In genomic region chr3:96091966-96092365, GRCm38 (mm10) we compare ENCODE assay signal across 22 mouse cellular contexts. TPM values are rescaled to one million over a fixed set of nuclear protein-coding genes. Genes with fewer than 3 reads are reported as not detected.
A peak's percentile ranks its signal among the peaks of the same experiment; 100 is the strongest.
DNase-seq lines count a peak whose midpoint lies in the region; ATAC-seq lines count a peak whose summit lies in the region.
"Had no signal": no experiment of that assay in that cellular context is flagged by ENCODE, and none has a peak within 500 bp of the region (broad histone marks: within the 10 kb centered on the region; RNA-seq: fewer than 3 reads in every experiment).

No protein-coding gene starts in this region.

- DNase-seq in heart, adult 11 months, result peak; percentile 55
- peak; percentile 78 for DNase-seq in retina, adult 2 months (ENCODE audit: low read depth, low spot score)
- DNase-seq in retina, embryonic 14.5 days (ENCODE audit: low spot score), result no peak
- peak; percentile 81 for DNase-seq in retina, postnatal 1 day
- peak; percentile 76 for DNase-seq in retina, postnatal 7 days (ENCODE audit: low read depth, low spot score)
- no peak for DNase-seq in neural tube, embryonic 10.5 days (ENCODE audit: extremely low spot score, low spot score)
- no peak for DNase-seq in cerebellum, adult 9-10 months
- DNase-seq: adrenal gland, adult 2 months; adrenal gland, adult 8-10 months; adrenal gland, postnatal 10 days; adrenal gland, postnatal 14 days; adrenal gland, postnatal 25 days; adrenal gland, postnatal 36 days; B cell, adult 2 months; cerebellum, adult 11 months; cerebellum, adult 11-12 months had no signal

- no peaks in the 10 kb centered on the region for H3K27me3 ChIP-seq in heart, embryonic 12.5 days (replicated peaks)
- H3K27me3 ChIP-seq: CH12.LX, Patski had no signal

- no peaks in the 10 kb centered on the region for H3K36me3 ChIP-seq in heart, embryonic 12.5 days
- H3K36me3 ChIP-seq: G1E had no signal

- no peaks in the 10 kb centered on the region for H3K9me3 ChIP-seq in heart, embryonic 12.5 days (replicated peaks)
- H3K9me3 ChIP-seq: G1E had no signal

- no peak overlapping the region for H3K27ac ChIP-seq in heart, embryonic 12.5 days (ENCODE audit: poor library complexity, severe bottlenecking)

- no peak overlapping the region for H3K4me3 ChIP-seq in heart, embryonic 12.5 days

- H3K4me1 ChIP-seq in heart, embryonic 12.5 days (replicated peaks), result peaks cover 13% of the 10 kb centered on the region

- no peak overlapping the region for H3K4me2 ChIP-seq in heart, embryonic 12.5 days

- no peak for ATAC-seq in heart, embryonic 12.5 days (ENCODE audit: insufficient number of reproducible peaks, low FRiP score)
- ATAC-seq: activated CD4-positive, CD25-positive, alpha-beta regulatory T cell, adult 4 months; CD4-positive, CD25-positive, alpha-beta regulatory T cell, adult 4 months; Patski had no signal

- H3K9ac ChIP-seq in heart, embryonic 12.5 days, result no peak overlapping the region

- 54% methylated on average over 6 of the region's 6 CpGs for WGBS in heart, embryonic 12.5 days

RNA-seq across cellular contexts. Expression of gene Otud7b, which starts 12.4 kb away (rescaled TPM):
- 20.7 and 22.2 TPM in 2 replicates for polyA plus RNA-seq in heart, embryonic 12.5 days (2016; fragmentation: Nextera tagmentation; extraction: Ambion mirVana)

RNA-seq across cellular contexts. Expression of gene Vps45, which starts 33.7 kb away (rescaled TPM):
- polyA plus RNA-seq in heart, embryonic 12.5 days (2016; fragmentation: Nextera tagmentation; extraction: Ambion mirVana), result 30.0 and 32.8 TPM in 2 replicates

Comparison
In these comparisons a context has a peak if more than half of its experiments do, and no peak if none do; other contexts are left out.
1. DNase-seq: peak in heart, adult 11 months (single experiment), retina, adult 2 months (single experiment), retina, postnatal 1 day (single experiment) and retina, postnatal 7 days (single experiment); none in retina, embryonic 14.5 days (single experiment), neural tube, embryonic 10.5 days (single experiment) and cerebellum, adult 9-10 months (single experiment).